Comparison of ENCODE assay signal across 12 mouse cellular contexts in genomic region chr11:113507716-113508480, GRCm38 (mm10).
DNase-seq lines count a peak whose midpoint lies in the region; ATAC-seq and TF ChIP-seq lines count a peak whose summit lies in the region.
"Had no signal": no experiment of that assay in that cellular context is flagged by ENCODE, and none has a peak within 500 bp of the region (broad histone marks: within the 10 kb centered on the region; RNA-seq: fewer than 3 reads in every experiment).

No protein-coding gene starts in this region.

- 0 out of 2 replicates have a peak overlapping the region, but pooled peaks have one; percentile 10 for H3K27ac ChIP-seq in forebrain, postnatal 0 days (ENCODE audit: low read depth, low read length)
- H3K27ac ChIP-seq in liver, embryonic 11.5 days (ENCODE audit: low read depth, low read length): no peak overlapping the region
- H3K27ac ChIP-seq: heart, embryonic 13.5 days had no signal

- no peaks in the 10 kb centered on the region for H3K9me3 ChIP-seq in forebrain, postnatal 0 days (ENCODE audit: low read length)
- no peaks in the 10 kb centered on the region for H3K9me3 ChIP-seq in liver, embryonic 11.5 days (ENCODE audit: control insufficient read depth, low read length)
- H3K9me3 ChIP-seq: heart, embryonic 13.5 days had no signal

- no peaks in the 10 kb centered on the region for H3K4me1 ChIP-seq in forebrain, postnatal 0 days (ENCODE audit: insufficient read depth)
- H3K4me1 ChIP-seq in liver, embryonic 11.5 days (replicated peaks; ENCODE audit: control insufficient read depth, insufficient read depth, low read length): peaks cover 25% of the 10 kb centered on the region

- DNase-seq in layer of hippocampus, adult 11-12 months (ENCODE audit: low spot score): peak; percentile 29
- DNase-seq in layer of hippocampus, postnatal 14 days (ENCODE audit: low spot score in 2 of 2): no peak
- peak; percentile 12 for DNase-seq in CD4-positive, CD25-positive, alpha-beta regulatory T cell, adult 2 months (ENCODE audit: low read depth, low spot score)
- no peak for DNase-seq in forebrain, postnatal 0 days
- peak; percentile 26 to 28 for DNase-seq in lung, postnatal 4 days
- no peak for DNase-seq in left cerebral cortex, postnatal 10 days (ENCODE audit: extremely low spot score in 1 of 2, low spot score in 2 of 2)
- DNase-seq in liver, embryonic 11.5 days (ENCODE audit: low spot score): no peak
- no peak for DNase-seq in urinary bladder, postnatal 14 days (ENCODE audit: low spot score)
- DNase-seq: embryo, embryonic 11 days; kidney, adult 2 months had no signal

- no peak overlapping the region for H3K9ac ChIP-seq in forebrain, postnatal 0 days
- H3K9ac ChIP-seq in liver, embryonic 11.5 days (ENCODE audit: low read depth, low read length): no peak overlapping the region
- H3K9ac ChIP-seq: heart, embryonic 13.5 days had no signal

- H3K36me3 ChIP-seq in forebrain, postnatal 0 days (ENCODE audit: insufficient read depth): no peaks in the 10 kb centered on the region
- no peaks in the 10 kb centered on the region for H3K36me3 ChIP-seq in liver, embryonic 11.5 days (ENCODE audit: control insufficient read depth, insufficient read depth, low read length)
- H3K36me3 ChIP-seq: heart, embryonic 13.5 days had no signal

- H3K4me2 ChIP-seq in forebrain, postnatal 0 days (ENCODE audit: low read depth): no peak overlapping the region
- no peak overlapping the region for H3K4me2 ChIP-seq in liver, embryonic 11.5 days
- H3K4me2 ChIP-seq: heart, embryonic 13.5 days had no signal

- ATAC-seq in forebrain, postnatal 0 days: peak; percentile 50
- no peak for ATAC-seq in liver, embryonic 11.5 days (replicated peaks; ENCODE audit: low FRiP score)

- WGBS in forebrain, postnatal 0 days: 24% methylated on average over 11 of the region's 11 CpGs
- WGBS in liver, embryonic 11.5 days: 84% methylated on average over 11 of the region's 11 CpGs

- H3K27me3 ChIP-seq in forebrain, postnatal 0 days (ENCODE audit: insufficient read depth, low read length): no peaks in the 10 kb centered on the region
- H3K27me3 ChIP-seq in liver, embryonic 11.5 days (replicated peaks; ENCODE audit: control insufficient read depth, insufficient read depth, low read length): no peaks in the 10 kb centered on the region
- H3K27me3 ChIP-seq: CH12.LX; heart, embryonic 13.5 days had no signal

- intact Hi-C loops in left cerebral cortex, postnatal 10 days (cut with DNase I): no loop called here

- H3K4me3 ChIP-seq in forebrain, postnatal 0 days (ENCODE audit: low read depth, low read length): no peak overlapping the region
- no peak overlapping the region for H3K4me3 ChIP-seq in liver, embryonic 11.5 days (ENCODE audit: low read depth, low read length)
- H3K4me3 ChIP-seq: heart, embryonic 13.5 days had no signal

- no peak for TF ChIP-seq CTCF in forebrain, postnatal 0 days (IDR thresholded peaks at IDR 0.05; ENCODE audit: low read depth)

Comparison
In these comparisons a context has a peak if more than half of its experiments do, and no peak if none do; other contexts are left out.
1. DNase-seq: peak in layer of hippocampus, adult 11-12 months (single experiment), CD4-positive, CD25-positive, alpha-beta regulatory T cell, adult 2 months (single experiment) and lung, postnatal 4 days (2 of 2); none in layer of hippocampus, postnatal 14 days (0 of 2), forebrain, postnatal 0 days (single experiment), left cerebral cortex, postnatal 10 days (0 of 2), liver, embryonic 11.5 days (single experiment) and urinary bladder, postnatal 14 days (single experiment).